Mouse (Mus musculus): ENCODE results near the gene Arfrp1.

Gene Arfrp1

GRCm38 (mm10) chr2:181364860-181365596, at the start of gene Arfrp1, which contains the start of gene Zgpat:
Gene Arfrp1, minus strand, starts transcription at chr2:181365404.
Gene Zgpat, plus strand, starts transcription at chr2:181364928.
- peak; percentile 94 for DNase-seq

DNA sequence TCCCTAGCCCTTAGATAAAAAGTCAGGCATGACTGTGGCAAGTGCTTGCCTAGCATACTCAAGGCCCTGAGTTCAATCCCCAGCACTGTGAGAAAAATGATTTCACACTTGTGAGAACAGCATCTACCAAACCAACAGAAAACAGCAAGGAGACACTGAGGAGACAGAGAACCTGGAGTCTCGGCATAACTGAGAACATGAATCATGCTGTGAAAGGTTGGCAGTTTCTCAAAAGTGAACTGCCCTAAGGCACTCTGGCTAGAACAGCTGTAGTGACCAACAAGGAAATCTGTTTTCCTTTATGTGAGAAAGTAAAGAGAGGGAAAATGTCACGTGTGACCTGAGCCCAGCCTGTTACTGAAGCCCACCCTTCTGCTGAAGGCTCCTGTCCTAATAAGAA, 47.9 kb upstream of the Arfrp1 start:
- DNase-seq = no peak

DNA sequence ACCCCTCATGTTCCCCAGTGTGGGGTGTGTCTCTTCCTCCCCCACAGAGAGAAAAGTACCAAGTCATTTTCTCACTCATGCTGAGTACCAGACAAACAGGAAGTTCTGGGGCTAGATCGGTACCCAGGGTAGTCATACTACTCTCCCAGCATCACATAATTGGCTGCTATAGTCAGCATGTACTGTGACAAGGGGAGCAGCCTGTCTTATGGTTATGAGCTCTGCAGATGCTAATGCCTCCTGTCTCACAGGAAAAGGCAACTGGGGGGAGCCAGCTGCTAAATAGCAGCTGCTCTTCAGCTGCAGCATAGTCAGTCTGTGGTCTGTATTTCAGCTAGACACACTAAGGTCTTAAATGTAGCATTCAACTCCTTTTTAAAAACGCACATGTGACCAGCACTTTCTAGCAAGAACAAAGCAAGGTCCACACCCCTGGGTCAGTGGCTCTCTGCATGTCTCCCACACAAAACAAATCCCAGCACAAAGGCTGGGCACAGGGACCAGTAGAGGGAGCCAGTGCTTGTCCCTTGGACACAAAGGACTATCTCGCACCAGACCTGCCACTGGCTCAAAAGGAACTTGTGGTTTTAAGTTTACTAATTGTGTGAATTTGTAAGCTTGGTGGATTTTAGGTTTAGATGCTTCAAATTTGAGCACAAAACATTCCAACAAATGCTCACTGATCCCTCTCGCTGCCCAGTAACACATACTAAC, 45.7 kb upstream of the Arfrp1 start:
- DNase-seq = peak; percentile 88

DNA sequence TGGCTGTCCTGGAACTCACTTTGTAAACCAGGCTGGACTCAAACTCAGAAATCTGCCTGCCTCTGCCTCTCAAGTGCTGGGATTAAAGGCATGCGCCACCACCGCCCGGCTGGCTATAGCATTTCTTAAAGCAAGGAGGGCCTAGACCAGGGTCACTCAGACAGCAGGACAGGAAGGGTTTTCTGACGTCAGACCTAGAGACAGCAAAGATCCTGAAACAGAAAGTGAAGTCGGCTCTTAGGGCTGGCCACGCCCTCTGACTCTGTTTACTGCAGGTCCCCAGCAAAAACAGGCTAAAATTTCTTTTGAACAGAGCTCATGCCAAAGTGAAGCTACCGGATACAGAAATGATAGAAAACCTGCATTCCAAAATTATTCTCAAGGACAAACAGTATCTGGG, 44.4 kb upstream of the Arfrp1 start:
- no peak for DNase-seq

GRCm38 (mm10) chr2:181403722-181404121, 38.5 kb upstream of the Arfrp1 start:
- no peak for DNase-seq

GRCm38 (mm10) chr2:181401497-181401896, 36.3 kb upstream of the Arfrp1 start:
- no peak for DNase-seq

- no peak for DNase-seq
Measured at GRCm38 (mm10) chr2:181397207-181397761, 32.1 kb upstream of the Arfrp1 start.

- no peak for DNase-seq
Measured at GRCm38 (mm10) chr2:181394086-181394485, 28.9 kb upstream of the Arfrp1 start.

GRCm38 (mm10) chr2:181392600-181393213, 27.5 kb upstream of the Arfrp1 start:
- peak; percentile 93 for DNase-seq

GRCm38 (mm10) chr2:181391541-181391940, 26.3 kb upstream of the Arfrp1 start:
- no peak for DNase-seq

- DNase-seq = no peak
Measured at GRCm38 (mm10) chr2:181391022-181391421, 25.8 kb upstream of the Arfrp1 start.

DNA sequence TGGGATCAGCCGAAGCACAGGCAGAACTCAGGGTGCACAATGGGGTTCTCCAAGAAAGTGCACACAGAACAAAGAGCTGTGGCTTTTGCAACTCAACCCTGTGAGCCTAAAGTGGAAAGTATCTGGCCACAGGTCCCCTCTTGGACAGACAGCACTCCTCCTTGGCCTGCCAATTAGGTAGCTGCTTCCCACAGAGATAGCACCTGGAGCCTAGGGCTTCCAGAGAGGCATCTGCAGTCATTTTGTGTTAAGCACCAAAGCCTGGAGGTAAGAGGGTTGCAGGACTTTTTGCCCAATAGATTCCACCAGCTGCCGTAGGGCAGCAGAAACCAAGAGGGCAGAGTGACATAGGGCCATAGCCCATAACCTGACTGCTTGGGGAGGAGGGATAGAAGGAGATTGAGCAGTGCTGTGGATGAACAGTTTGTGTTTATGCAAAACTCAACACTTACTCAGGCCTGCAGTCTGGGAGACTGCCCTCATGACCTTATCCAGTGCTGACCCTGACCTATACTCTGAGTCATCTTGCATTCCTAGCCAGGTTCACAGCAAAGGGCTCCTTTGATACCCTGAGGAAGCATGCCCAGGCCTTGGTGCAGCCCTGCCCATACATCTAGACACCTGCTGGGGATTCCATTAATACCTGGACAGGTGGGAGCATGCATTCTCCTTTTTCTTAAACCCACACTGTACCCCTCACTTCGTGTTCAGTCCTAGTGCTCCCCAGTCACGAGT, 25.1 kb upstream of the Arfrp1 start:
- no peak for DNase-seq

DNA sequence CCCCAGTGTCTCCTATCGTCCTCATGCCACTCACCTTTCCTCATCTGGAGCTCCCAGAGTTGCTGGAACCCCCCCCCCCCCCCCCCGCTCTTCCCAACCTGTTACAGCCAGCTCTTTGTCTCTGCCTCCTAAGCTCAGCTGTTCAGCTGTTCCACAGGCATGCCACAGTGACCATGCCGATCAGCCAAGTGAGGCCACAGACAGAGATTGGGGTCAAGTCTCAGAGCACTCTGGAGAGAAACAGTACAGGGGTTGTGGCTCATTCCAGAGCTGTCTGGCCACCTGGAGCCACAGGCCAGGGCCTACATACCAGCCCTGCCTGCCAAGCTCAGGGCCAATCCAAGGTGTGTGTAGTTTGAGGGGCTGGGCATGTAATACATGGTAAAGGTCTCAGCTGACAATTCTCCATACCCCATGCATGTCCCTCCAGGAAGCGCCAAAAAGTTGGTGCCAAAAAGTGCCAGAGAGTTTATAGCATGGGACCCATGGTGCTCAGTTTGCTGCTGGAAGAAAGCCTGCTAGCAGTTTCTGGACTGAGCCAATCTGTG, 21.5 kb upstream of the Arfrp1 start:
- DNase-seq = no peak

GRCm38 (mm10) chr2:181385885-181386284, 20.7 kb upstream of the Arfrp1 start:
- peak; percentile 68 for DNase-seq

- peak; percentile 64 for DNase-seq
Measured at GRCm38 (mm10) chr2:181384919-181385391, 19.8 kb upstream of the Arfrp1 start.

- no peak for DNase-seq
Measured at GRCm38 (mm10) chr2:181384463-181384862, 19.3 kb upstream of the Arfrp1 start.

- no peak for DNase-seq
Measured at GRCm38 (mm10) chr2:181381631-181382306, 16.6 kb upstream of the Arfrp1 start.

DNA sequence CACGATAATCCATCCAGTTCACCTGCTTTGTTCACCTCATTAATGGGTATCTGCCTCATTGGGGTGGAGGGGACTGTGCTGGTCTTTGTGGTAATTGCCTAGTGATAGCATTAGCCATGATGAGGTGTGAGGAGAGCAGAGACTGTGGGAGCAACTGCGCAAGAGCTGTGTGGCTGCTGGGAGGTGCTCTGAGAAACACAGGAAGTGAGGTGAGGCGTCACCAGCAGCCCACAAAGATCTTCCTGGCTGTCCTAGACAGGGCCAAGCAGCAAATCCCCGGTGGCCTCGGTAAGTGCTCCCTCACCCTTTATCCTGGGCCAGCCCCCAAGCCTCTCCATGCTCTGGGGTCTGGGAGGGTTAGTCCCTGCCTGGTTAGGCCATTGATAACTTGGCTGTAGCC, 15.9 kb upstream of the Arfrp1 start:
- no peak for DNase-seq

DNA sequence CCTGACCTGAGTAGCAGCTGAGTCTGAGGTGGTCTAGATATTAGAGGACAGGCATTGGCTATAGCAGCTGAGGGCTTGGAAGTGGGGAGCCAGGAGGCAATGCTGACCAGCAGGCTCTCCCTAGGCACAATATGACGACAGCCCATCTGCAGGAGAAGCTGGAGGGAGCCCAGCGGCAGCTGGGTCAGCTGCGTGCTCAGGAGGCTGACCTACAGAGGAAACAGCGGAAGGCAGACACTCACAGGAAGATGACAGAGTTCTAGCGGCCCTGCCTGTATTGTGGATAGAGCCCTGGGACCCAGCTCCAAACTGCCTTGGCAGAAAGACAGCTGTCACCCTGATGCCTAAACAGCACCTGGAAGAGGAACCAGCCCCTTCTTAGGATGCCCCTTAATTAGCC, 15.0 kb upstream of the Arfrp1 start:
- no peak for DNase-seq

DNA sequence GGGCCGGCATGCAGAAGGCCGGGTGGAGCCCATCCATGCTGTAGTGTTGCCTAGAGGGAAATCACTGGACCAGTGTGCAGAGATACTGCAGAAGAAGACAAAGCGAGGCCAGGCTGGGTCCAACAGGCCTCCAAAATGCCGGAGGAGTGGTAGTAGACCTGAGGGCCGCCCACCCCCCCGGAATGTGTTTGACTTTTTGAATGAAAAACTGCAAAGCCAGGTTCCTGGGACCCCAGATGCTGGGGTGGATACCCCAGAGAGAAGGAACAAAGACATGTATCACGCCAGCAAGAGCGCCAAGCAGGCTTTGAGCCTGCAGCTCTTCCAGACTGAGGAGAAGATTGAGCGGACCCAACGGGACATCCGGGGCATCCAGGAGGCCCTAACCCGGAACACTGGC, 14.6 kb upstream of the Arfrp1 start, which contains the start of gene Lime1:
Lime1 (plus strand) TSS at position 301 of the 400 bp plus-strand sequence.
- DNase-seq = no peak

DNA sequence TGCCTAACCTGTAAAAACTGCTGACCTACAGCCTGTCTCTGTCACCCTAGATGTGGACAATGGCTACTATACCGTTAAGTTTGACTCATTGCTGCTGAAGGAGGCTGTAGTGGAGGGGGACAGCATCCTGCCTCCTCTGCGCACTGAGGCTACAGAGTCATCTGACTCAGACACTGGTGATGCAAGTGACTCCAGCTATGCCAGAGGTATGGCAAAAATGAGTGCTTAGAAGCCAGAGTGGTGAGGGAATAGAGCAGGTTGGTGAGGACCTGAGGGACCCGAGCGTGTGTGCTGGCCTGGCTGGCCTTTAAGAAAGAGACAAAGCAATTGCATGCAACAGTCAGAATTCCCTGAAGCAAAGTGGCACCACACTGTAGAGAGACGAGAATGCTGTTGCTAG, 13.5 kb upstream of the Arfrp1 start:
- no peak for DNase-seq

- no peak for DNase-seq
Measured at GRCm38 (mm10) chr2:181377230-181377629, 12.0 kb upstream of the Arfrp1 start.
